Mouse (Mus musculus): Measurements from ENCODE around the gene Arid5b.
"Not testable (repeated sequence)": the region's sequence is repeated elsewhere in the genome, so short reads cannot be mapped to it uniquely, and the experiment has no call there.

Arid5b gene

GRCm38 (mm10) chr10:68110182-68110581 is 168.4 kb downstream of the Arid5b start:
- DNase-seq (ENCODE audit: low spot score in 2 of 2), result no peak

- no peak for DNase-seq (ENCODE audit: low spot score in 2 of 2)
These were observed 168.9 kb downstream of the Arid5b start for GRCm38 (mm10) chr10:68109651-68110050.

GRCm38 (mm10) chr10:68107716-68108115 is 170.8 kb downstream of the Arid5b start:
- no peak for DNase-seq (ENCODE audit: low spot score in 2 of 2)

DNA sequence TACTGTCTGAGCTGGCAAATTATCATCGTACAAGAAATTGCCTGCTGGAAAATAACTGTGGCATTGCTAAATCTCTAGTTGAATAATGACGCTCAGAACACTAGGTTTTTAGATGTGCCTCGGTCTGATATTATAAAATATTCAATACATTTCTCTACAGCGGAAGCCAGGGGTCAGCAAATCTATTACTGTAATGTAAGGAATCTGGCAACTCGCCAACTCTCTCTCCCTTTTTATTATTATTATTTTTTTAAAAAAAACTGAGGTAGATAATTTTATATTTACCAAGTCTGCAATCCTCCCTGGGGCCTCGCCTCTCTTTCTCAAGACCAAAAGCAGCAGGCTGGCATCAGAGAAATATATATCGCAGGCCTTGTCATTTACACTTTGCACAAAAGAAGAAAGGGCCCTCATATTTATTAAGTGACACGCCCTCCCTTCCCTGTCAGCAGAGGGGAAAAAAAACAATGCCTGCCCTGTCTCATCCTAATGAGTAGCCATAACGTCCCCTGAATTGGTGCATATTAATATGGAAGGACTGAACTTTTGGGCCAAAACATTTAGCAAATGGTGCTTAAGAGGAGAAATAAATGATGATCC is 172.1 kb downstream of the Arid5b start:
- no peak for DNase-seq (ENCODE audit: low spot score in 2 of 2)

DNA sequence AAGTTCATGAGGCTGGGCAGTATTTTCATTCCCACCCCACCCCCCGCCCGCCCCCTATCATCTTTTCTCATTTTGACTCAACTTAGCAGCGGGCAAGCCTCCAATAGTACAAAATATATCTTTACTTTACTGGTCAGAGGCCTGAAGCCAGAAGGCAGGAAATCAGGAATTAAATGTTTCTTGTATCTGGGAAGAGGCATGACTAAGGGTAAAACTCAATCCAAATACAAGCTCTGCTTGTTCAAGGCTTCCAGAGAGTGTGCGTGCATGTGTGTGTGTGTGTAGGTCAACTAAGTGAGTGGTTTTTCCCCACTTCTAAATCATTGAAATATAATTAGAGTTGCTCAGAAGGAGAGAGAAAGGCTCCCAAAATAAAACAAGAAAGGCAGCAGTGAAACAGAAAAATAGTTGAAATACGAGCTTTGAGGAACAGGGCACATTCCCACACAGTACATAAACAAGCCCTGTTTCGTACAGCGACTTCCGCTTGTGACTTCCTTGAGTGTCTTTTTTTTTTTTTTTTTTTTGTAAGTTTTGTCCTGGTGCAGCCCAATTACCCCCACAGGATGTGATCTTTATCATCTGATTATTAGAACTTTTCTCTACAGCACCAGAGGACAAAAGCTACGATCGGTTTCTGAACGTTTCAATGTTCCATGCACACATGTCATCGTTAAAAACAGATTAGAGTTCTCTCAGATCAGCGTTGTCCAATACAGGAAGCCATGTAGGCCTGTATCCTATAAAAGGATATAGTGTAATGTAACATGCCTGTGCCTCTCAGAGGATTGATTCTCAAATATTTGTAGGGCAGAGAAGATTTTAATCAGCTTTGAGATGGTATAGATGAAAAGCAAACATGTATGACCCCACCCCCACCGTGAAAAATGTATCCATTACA is 173.4 kb downstream of the Arid5b start:
- no peak for DNase-seq (ENCODE audit: low spot score in 2 of 2)

DNA sequence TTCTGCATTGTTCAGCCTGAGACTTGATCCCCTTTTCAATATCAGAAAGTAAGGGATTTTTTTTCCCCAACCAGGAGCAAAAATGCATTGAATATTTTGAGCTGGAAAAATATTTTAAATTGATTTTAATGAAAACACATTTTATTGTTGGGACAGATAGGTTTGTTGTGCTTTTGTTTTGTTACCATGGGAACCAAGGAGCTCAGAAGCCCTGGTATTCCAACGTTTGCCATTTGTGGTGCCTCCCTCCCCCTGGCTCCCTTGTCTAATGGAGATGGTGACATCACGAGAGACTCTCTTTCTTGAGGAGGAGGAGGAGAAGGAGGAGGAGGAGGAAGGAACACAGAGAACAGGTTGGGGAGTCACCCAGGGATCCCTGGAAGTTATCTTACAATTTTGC is 174.1 kb downstream of the Arid5b start:
- no peak for DNase-seq (ENCODE audit: low spot score in 2 of 2)

DNA sequence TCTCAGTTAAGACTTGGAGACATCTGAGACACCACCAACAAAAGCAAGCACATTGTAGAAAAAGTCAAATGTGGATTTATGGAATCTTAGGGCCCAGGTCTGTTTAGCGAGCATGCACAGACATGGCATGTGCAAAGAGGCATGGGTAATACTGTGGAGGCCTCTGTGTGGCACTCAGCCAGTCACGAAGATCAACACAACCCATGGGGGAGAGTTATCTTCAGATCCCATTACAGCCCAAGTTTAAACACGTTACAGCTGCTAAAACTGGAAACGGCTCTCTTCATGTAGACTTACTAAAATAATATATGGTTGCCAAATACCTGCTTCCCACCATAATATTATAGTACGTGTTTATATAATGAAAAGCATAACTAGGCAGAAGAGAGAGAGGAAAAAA is 174.6 kb downstream of the Arid5b start:
- no peak for DNase-seq (ENCODE audit: low spot score in 2 of 2)

DNA sequence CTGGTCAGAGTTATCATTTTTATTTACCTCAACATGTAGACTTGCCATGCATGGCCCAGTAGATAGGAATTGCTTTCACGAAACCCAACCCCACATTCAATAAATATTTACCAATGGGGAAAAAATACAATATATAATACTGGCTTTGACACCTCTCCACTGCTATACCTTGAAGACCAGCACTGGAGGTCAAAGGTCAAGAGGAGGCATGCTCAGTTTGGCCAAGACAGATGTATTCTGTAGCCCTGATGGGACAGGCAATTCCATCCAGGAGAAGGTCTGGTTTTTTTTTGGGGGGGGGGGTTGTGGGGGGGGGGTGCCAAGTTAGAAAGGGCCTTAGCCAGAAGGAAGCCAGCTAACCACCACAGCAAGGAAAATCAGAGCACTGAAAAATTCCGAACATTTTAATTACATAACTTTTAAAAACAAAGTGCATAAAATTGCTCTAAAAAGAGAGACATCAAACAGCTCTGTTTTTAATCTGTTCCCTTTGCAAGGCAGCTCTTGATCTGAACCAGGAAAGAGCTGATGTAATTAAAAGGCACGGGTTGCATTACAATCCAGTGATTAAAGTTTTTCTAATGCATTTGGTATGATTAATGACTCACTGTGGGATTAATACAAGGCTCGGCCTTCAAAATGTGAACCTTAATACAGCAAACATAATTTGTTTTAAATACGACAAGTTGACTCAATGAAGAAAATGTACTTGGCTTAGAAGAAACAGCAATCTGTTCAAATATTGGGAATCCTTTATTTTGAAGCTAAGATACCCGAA is 175.3 kb downstream of the Arid5b start:
- DNase-seq (ENCODE audit: low spot score in 2 of 2), result no peak

DNA sequence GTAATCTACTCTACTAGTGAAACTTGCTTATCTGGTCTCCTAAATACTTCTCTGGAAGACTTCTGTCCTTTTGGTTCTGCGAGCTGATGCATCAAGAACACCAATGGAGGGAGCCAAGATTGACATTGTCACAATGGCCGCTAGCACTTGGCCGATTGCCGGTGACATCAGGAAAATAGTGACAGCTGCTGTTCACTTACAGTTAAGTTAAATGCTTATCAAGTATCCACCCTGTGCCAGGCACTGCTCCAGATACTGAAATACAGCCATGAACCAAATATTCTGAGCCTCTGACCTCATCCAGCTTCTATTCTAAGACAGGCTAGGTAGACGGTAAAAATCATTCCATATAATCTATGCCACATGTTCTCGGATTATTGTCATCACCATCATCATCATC is 176.0 kb downstream of the Arid5b start:
- no peak for DNase-seq (ENCODE audit: low spot score in 2 of 2)

DNA sequence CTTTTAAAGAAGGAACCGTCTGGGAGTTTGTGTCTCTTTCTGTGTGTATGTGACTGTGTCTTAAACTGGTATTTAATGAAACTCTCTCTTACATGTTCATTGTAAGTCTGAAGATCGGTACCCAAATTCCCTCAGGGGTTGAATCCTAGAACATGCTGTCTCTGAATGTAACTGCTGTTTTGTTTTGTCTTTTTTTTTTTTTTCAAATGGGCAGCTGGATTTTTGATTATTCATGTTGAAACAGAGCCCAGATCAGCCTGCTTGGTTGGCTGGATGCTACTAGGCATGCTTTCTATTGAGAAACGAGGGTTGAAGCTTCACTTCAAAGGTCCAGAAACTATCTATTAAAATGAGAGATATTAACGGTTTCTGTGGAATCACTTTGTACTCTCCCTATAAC is 177.3 kb downstream of the Arid5b start:
- no peak for DNase-seq (ENCODE audit: low spot score in 2 of 2)

DNA sequence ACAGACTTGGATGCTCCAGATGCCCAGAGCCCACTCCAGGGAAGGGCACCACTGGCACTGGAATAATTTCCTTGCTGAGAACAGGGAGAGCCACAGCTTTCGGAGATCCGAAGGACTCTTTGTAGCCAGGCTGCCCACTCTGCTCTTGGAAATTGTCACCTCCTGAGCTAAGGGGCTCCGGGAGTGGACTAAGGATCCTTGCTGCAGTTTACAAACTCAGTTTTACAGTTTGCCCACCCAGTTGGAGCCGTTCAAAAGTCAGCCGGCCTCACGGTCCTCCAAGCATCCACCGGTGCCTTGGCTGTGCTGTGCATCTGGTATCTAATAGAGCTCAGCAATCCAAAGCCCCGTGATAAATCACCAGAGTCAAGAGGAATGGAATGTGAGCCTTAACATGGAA is 178.0 kb downstream of the Arid5b start:
- DNase-seq (ENCODE audit: low spot score in 2 of 2), result no peak

DNA sequence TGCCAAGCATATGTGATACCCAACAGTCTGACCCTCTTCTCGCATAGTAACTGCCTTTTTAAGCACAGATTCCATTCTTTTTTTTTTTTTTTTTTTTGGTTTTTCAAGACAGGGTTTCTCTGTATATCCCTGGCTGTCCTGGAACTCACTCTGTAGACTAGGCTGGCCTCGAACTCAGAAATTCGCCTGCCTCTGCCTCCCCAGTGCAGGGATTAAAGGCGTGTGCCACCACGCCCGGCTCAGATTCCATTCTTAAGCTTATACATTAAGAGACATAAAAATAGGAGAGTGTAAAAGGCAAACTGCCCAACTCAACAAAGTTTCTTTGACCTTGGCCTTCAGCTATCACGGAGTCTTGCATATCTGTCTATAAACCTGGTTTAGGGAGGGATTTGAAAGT is 178.7 kb downstream of the Arid5b start:
- not testable (repeated sequence) for DNase-seq (ENCODE audit: low spot score in 2 of 2)

DNA sequence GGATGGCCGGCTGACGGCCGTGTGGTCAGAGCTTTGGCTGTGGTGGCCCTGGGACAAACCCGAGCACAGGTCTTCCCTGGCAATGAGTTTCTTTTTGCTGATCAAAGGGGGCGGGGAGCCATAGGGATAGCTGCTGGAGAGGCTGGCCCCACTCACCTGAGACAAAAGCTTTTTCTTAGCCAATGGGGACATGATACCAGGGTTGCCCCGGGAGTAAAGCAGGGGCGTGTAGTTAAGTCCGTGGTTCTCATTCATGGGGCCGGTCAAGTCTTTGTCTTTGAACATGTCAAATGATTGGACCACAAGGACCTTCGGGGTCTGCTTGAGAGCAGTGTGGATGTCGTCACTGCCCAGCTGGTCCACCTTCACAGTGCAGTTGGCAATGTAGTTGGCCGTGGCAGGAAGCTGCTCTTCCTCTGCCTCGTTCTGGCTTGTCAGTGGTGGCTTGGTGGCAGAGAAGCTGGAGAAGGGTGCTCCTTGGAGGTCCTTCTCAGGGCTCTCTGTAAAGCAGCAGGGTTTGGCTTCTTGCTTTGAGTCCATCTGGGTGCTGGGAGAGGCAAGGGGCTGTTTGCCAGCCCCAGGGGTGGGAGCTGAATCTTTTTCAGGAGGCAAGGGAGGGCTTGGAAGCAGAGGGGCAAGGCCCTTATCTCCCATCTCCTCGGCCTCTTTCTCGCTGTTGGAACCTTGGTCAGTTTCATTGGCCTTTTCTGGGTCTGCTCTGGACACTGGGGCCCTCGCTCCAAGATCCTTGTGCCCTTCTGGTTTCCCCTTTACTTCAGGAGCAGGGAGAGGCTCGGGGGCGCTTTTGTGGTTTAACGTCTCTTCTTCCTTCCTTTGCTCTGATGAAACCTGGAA is 180.5 kb downstream of the Arid5b start:
- DNase-seq (ENCODE audit: low spot score in 2 of 2), result no peak

- DNase-seq (ENCODE audit: low spot score in 2 of 2), result no peak
These were observed 182.1 kb downstream of the Arid5b start for GRCm38 (mm10) chr10:68096395-68096794.

- DNase-seq (ENCODE audit: low spot score in 2 of 2), result no peak
These were observed 183.4 kb downstream of the Arid5b start for GRCm38 (mm10) chr10:68095136-68095535.

DNA sequence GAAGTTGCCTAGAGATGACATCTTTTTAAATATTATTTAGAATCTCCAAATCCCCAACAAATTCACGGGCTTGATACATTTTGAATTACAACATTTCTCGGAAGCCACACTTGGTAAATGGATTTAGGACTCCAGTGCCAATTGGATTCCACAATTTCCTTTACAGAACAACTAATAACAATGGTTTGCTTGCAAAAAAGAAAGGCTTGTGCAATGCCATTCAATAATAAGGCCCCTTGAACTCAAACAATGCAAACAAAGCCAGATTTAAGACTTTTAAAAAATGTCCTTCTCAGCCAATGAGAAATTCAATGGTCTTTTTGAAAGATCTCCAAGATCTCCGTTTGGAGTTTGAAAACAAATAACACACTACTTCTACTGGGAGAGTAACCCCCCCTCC is 185.0 kb downstream of the Arid5b start:
- no peak for DNase-seq (ENCODE audit: low spot score in 2 of 2)

GRCm38 (mm10) chr10:68091840-68092239 is 186.7 kb downstream of the Arid5b start:
- no peak for DNase-seq (ENCODE audit: low spot score in 2 of 2)

GRCm38 (mm10) chr10:68091011-68091410 is 187.5 kb downstream of the Arid5b start:
- no peak for DNase-seq (ENCODE audit: low spot score in 2 of 2)

DNA sequence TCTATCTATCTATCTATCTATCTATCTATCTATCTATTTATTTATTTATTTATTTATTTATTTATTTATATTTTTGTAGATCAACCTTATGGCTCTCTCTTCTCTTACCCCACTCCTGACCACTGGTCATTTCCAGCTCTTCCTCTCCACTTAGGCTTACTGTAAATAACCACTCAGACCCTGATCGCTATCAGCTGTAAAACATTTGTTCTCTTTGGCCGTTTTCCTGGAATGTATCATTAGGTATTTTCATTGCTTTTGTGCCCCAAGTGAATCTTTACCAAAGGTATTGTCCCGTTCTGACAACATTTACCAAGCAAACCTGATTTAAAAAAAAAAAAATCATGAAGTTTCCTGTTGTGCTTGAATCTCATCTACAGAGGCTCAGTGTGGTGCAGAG is 188.0 kb downstream of the Arid5b start:
- no peak for DNase-seq (ENCODE audit: low spot score in 2 of 2)

DNA sequence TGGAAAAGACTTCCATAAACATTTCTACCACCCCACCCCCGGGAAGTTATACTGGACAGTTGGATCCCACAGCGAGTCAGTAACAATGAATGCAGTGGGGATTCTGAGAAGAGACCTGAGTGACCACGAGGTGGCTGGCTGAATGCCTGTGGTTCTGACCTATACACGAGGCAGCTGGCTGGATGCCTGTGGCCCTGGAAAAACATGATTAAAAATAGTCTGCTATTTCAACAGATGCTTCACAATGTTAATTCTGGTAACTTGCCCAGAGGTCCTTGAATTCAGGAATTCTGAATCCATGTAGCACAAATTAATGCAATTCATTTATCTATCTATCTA is 188.4 kb downstream of the Arid5b start:
- DNase-seq (ENCODE audit: low spot score in 2 of 2), result no peak

GRCm38 (mm10) chr10:68089435-68090196 is 188.9 kb downstream of the Arid5b start:
- no peak for DNase-seq (ENCODE audit: low spot score in 2 of 2)
